Mouse (Mus musculus): ENCODE results near the gene Hist1h4d. TPM values are rescaled to one million over a fixed set of nuclear protein-coding genes. Genes with fewer than 3 reads are reported as not detected.
"Not testable (repeated sequence)": the region's sequence is repeated elsewhere in the genome, so short reads cannot be mapped to it uniquely, and the experiment has no call there.

Gene Hist1h4d
- 10 to 100 TPM; 20.2 to 22.9 TPM for polyA plus RNA-seq (2017; shearing (Covaris generic))

- peak; percentile 71 for ATAC-seq
Observed at GRCm38 (mm10) chr13:23581408-23582218, at the start of gene Hist1h4d. Gene Hist1h4d, plus strand, starts transcription at chr13:23581598.

- no peak for ATAC-seq
Observed at GRCm38 (mm10) chr13:23532262-23533075, 48.9 kb upstream of the Hist1h4d start.

- peak; percentile 36 for ATAC-seq
Observed at GRCm38 (mm10) chr13:23533560-23534367, 47.6 kb upstream of the Hist1h4d start, which contains the start of gene Hist1h2af. Gene Hist1h2af, plus strand, starts transcription at chr13:23533906.

GRCm38 (mm10) chr13:23534368-23535131 is 46.8 kb upstream of the Hist1h4d start:
- ATAC-seq = no peak

- ATAC-seq = peak; percentile 59
Observed at GRCm38 (mm10) chr13:23535137-23536075, 46.0 kb upstream of the Hist1h4d start, which contains the start of gene Hist1h3g. Gene Hist1h3g, plus strand, starts transcription at chr13:23535422.

- ATAC-seq = no peak
Observed at GRCm38 (mm10) chr13:23536076-23536822, 45.1 kb upstream of the Hist1h4d start.

- ATAC-seq = no peak
Observed at GRCm38 (mm10) chr13:23537006-23537710, 44.2 kb upstream of the Hist1h4d start.

GRCm38 (mm10) chr13:23538249-23538648 is 43.1 kb upstream of the Hist1h4d start:
- no peak for ATAC-seq

- not testable (repeated sequence) for ATAC-seq
Observed at GRCm38 (mm10) chr13:23539821-23540220, 41.6 kb upstream of the Hist1h4d start.

GRCm38 (mm10) chr13:23541497-23541896 is 39.9 kb upstream of the Hist1h4d start:
- no peak for ATAC-seq

GRCm38 (mm10) chr13:23542225-23542980 is 39.0 kb upstream of the Hist1h4d start:
- ATAC-seq = not testable (repeated sequence)

GRCm38 (mm10) chr13:23542999-23543607 is 38.3 kb upstream of the Hist1h4d start, which contains the start of gene Hist1h2bh:
Gene Hist1h2bh, minus strand, starts transcription at chr13:23543392.
- ATAC-seq = peak; percentile 89

GRCm38 (mm10) chr13:23543965-23544786 is 37.2 kb upstream of the Hist1h4d start, which contains the start of gene Hist1h3f:
Gene Hist1h3f, plus strand, starts transcription at chr13:23544052.
- ATAC-seq = peak; percentile 82

- ATAC-seq = peak; percentile 2
Observed at GRCm38 (mm10) chr13:23544787-23545120, 36.6 kb upstream of the Hist1h4d start.

- ATAC-seq = no peak
Observed at GRCm38 (mm10) chr13:23546694-23547093, 34.7 kb upstream of the Hist1h4d start.

- ATAC-seq = no peak
Observed at GRCm38 (mm10) chr13:23550761-23551145, 30.6 kb upstream of the Hist1h4d start.
